11 mouse cellular contexts compared by ENCODE assay signal in the genomic region with DNA sequence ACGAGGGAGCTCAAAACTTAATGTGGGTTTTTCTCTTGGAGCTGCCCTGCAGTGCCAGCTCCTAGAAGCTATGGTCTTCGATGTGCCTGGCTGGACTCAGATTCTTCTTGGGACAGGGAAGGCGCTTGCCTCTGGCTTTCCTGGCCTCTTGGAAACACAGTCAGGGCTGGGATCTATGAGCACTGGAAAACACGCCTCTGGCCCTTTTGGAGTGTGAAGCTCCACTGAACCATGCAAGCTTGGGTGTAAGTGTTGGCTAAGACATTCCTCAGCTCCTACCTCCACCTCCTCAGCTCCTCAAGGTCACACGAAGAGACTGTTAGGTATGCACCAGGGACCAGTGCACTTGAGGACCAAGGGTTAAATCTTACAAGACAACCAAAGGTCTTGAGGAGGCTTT. TPM values are rescaled to one million over a fixed set of nuclear protein-coding genes. Genes with fewer than 3 reads are reported as not detected.
DNase-seq lines count a peak whose midpoint lies in the region; ATAC-seq and TF ChIP-seq lines count a peak whose summit lies in the region.
"Had no signal": no experiment of that assay in that cellular context is flagged by ENCODE, and none has a peak within 500 bp of the region (broad histone marks: within the 10 kb centered on the region; RNA-seq: fewer than 3 reads in every experiment).

No protein-coding gene starts in this region.

- no peak for ATAC-seq in forebrain, embryonic 12.5 days (ENCODE audit: low FRiP score)
- ATAC-seq in forebrain, embryonic 16.5 days: no peak
- no peak for ATAC-seq in midbrain, embryonic 11.5 days (ENCODE audit: low FRiP score)
- no peak for ATAC-seq in midbrain, postnatal 0 days (ENCODE audit: low FRiP score)
- ATAC-seq in stomach, embryonic 15.5 days (ENCODE audit: insufficient read depth, low FRiP score, low read depth): no peak
- ATAC-seq: activated CD4-positive, CD25-positive, alpha-beta regulatory T cell, adult 4 months had no signal

- H3K4me1 ChIP-seq in forebrain, embryonic 12.5 days: peaks cover 35% of the 10 kb centered on the region
- H3K4me1 ChIP-seq in forebrain, embryonic 16.5 days (replicated peaks; ENCODE audit: control insufficient read depth, insufficient read depth, low read length): peaks cover 33% of the 10 kb centered on the region
- peaks cover 10% of the 10 kb centered on the region; the same call in 1 of the 2 replicates for H3K4me1 ChIP-seq in midbrain, embryonic 11.5 days (ENCODE audit: control insufficient read depth, insufficient read depth, low read length)
- H3K4me1 ChIP-seq in midbrain, postnatal 0 days (ENCODE audit: insufficient read depth, low read length): peaks cover 12% of the 10 kb centered on the region; the same call in 1 of the 2 replicates
- peaks cover 24% of the 10 kb centered on the region for H3K4me1 ChIP-seq in stomach, embryonic 15.5 days

- no peak overlapping the region for H3K27ac ChIP-seq in forebrain, embryonic 12.5 days
- H3K27ac ChIP-seq in forebrain, embryonic 16.5 days (ENCODE audit: low read length): no peak overlapping the region
- no peak overlapping the region for H3K27ac ChIP-seq in midbrain, embryonic 11.5 days (ENCODE audit: low read depth, low read length)
- H3K27ac ChIP-seq in midbrain, postnatal 0 days (ENCODE audit: low read depth, low read length): no peak overlapping the region
- peak overlapping the region; percentile 73; the same call in 1 of the 2 replicates for H3K27ac ChIP-seq in stomach, embryonic 15.5 days

- 29% methylated on average over 5 of the region's 5 CpGs for WGBS in forebrain, embryonic 12.5 days
- WGBS in forebrain, embryonic 16.5 days: 37% methylated on average over 5 of the region's 5 CpGs
- 32% methylated on average over 5 of the region's 5 CpGs for WGBS in midbrain, embryonic 11.5 days
- 47% methylated on average over 5 of the region's 5 CpGs for WGBS in midbrain, postnatal 0 days
- WGBS in stomach, embryonic 15.5 days: 40% methylated on average over 5 of the region's 5 CpGs

- H3K9ac ChIP-seq in forebrain, embryonic 12.5 days: no peak overlapping the region
- H3K9ac ChIP-seq in forebrain, embryonic 16.5 days (replicated peaks; ENCODE audit: low read depth, low read length): no peak overlapping the region
- no peak overlapping the region for H3K9ac ChIP-seq in midbrain, embryonic 11.5 days (ENCODE audit: low read length)
- H3K9ac ChIP-seq in midbrain, postnatal 0 days (replicated peaks; ENCODE audit: low read length, poor library complexity, severe bottlenecking): no peak overlapping the region
- no peak overlapping the region for H3K9ac ChIP-seq in stomach, embryonic 15.5 days

- no peaks in the 10 kb centered on the region for H3K36me3 ChIP-seq in forebrain, embryonic 12.5 days (replicated peaks)
- no peaks in the 10 kb centered on the region for H3K36me3 ChIP-seq in forebrain, embryonic 16.5 days (ENCODE audit: control insufficient read depth, insufficient read depth)
- no peaks in the 10 kb centered on the region for H3K36me3 ChIP-seq in midbrain, embryonic 11.5 days (ENCODE audit: control insufficient read depth, insufficient read depth, low read length)
- H3K36me3 ChIP-seq in midbrain, postnatal 0 days (ENCODE audit: insufficient read depth, low read length): no peaks in the 10 kb centered on the region
- H3K36me3 ChIP-seq in stomach, embryonic 15.5 days: no peaks in the 10 kb centered on the region

- intact Hi-C loops in left cerebral cortex, postnatal 36 days (cut with DNase I): loop anchor here (5.0 to 10.0 kb wide), 6 partner anchors 42 to 510 kb away; a partner anchor contains a TSS

- H3K9me3 ChIP-seq in forebrain, embryonic 12.5 days: no peaks in the 10 kb centered on the region
- no peaks in the 10 kb centered on the region for H3K9me3 ChIP-seq in forebrain, embryonic 16.5 days (ENCODE audit: control insufficient read depth, low read length)
- no peaks in the 10 kb centered on the region for H3K9me3 ChIP-seq in midbrain, embryonic 11.5 days (ENCODE audit: control insufficient read depth, low read length)
- no peaks in the 10 kb centered on the region for H3K9me3 ChIP-seq in midbrain, postnatal 0 days (ENCODE audit: low read length)
- H3K9me3 ChIP-seq in stomach, embryonic 15.5 days: no peaks in the 10 kb centered on the region

- peak overlapping the region; percentile 87; the same call in 1 of the 2 replicates for H3K4me2 ChIP-seq in forebrain, embryonic 12.5 days
- H3K4me2 ChIP-seq in forebrain, embryonic 16.5 days (ENCODE audit: low read length): no peak overlapping the region
- H3K4me2 ChIP-seq in midbrain, embryonic 11.5 days: peak overlapping the region; percentile 82; the same call in 1 of the 2 replicates
- no peak overlapping the region for H3K4me2 ChIP-seq in midbrain, postnatal 0 days (ENCODE audit: low read depth, low read length, poor library complexity, severe bottlenecking)
- H3K4me2 ChIP-seq in stomach, embryonic 15.5 days: peak overlapping the region; percentile 95

- TF ChIP-seq CTCF in midbrain, postnatal 0 days (IDR thresholded peaks at IDR 0.05): no peak

- peak overlapping the region; percentile 46; the same call in 1 of the 2 replicates for H3K4me3 ChIP-seq in forebrain, embryonic 12.5 days (replicated peaks)
- no peak overlapping the region for H3K4me3 ChIP-seq in forebrain, embryonic 16.5 days (replicated peaks; ENCODE audit: low read length)
- no peak overlapping the region for H3K4me3 ChIP-seq in midbrain, embryonic 11.5 days (ENCODE audit: low read depth, low read length)
- no peak overlapping the region for H3K4me3 ChIP-seq in midbrain, postnatal 0 days (ENCODE audit: low read depth, low read length)
- peak overlapping the region; percentile 56 for H3K4me3 ChIP-seq in stomach, embryonic 15.5 days (replicated peaks)

- DNase-seq in midbrain, embryonic 11.5 days (ENCODE audit: low spot score, missing footprints): no peak
- DNase-seq in midbrain, postnatal 0 days (ENCODE audit: low spot score): no peak
- DNase-seq in kidney, postnatal 25 days: peak; percentile 59 to 82
- DNase-seq in left cerebral cortex, postnatal 36 days (ENCODE audit: low spot score in 2 of 2): no peak
- no peak for DNase-seq in cerebellum, adult 8-10 months

- H3K27me3 ChIP-seq in forebrain, embryonic 12.5 days: peaks cover 86% of the 10 kb centered on the region
- H3K27me3 ChIP-seq in forebrain, embryonic 16.5 days (replicated peaks; ENCODE audit: control insufficient read depth, insufficient read depth, low read length): peaks cover 57% of the 10 kb centered on the region
- peaks cover 59% of the 10 kb centered on the region for H3K27me3 ChIP-seq in midbrain, embryonic 11.5 days (ENCODE audit: control insufficient read depth, insufficient read depth, low read length)
- peaks cover 68% of the 10 kb centered on the region for H3K27me3 ChIP-seq in midbrain, postnatal 0 days (ENCODE audit: insufficient read depth, low read length)
- H3K27me3 ChIP-seq in stomach, embryonic 15.5 days (replicated peaks): peaks cover 20% of the 10 kb centered on the region

RNA-seq across cellular contexts. Expression of a gene that starts 5.2 kb away (rescaled TPM):
- not detected in 2 replicates for polyA plus RNA-seq in forebrain, embryonic 12.5 days (2016; fragmentation: Nextera tagmentation; extraction: Ambion mirVana)
- polyA plus RNA-seq in forebrain, embryonic 16.5 days (2015; fragmentation: Nextera tagmentation; extraction: Ambion mirVana): not detected in 2 replicates
- not detected in 2 replicates for polyA plus RNA-seq in midbrain, embryonic 11.5 days (2014; fragmentation: Nextera tagmentation; extraction: Ambion mirVana)
- total RNA-seq in midbrain, postnatal 0 days (2014; rRNA removed): not detected in 2 replicates
- polyA plus RNA-seq in midbrain, postnatal 0 days (2015; fragmentation: Nextera tagmentation; extraction: Ambion mirVana): not detected in 2 replicates
- polyA plus RNA-seq in stomach, embryonic 15.5 days (2015; fragmentation: Nextera tagmentation; extraction: Ambion mirVana): not detected in 2 replicates
- total RNA-seq in left cerebral cortex, postnatal 36 days (2021): not detected
- total RNA-seq: common myeloid progenitor, adult 5-6 weeks had no signal
- polyA plus RNA-seq: large intestine, adult 2 months had no signal

RNA-seq across cellular contexts. Expression of a gene that starts 12.6 kb away (rescaled TPM):
- polyA plus RNA-seq in forebrain, embryonic 12.5 days (2016; fragmentation: Nextera tagmentation; extraction: Ambion mirVana): 0.81 and 1.0 TPM in 2 replicates
- 0.47 and 0.68 TPM in 2 replicates for polyA plus RNA-seq in forebrain, embryonic 16.5 days (2015; fragmentation: Nextera tagmentation; extraction: Ambion mirVana)
- polyA plus RNA-seq in midbrain, embryonic 11.5 days (2014; fragmentation: Nextera tagmentation; extraction: Ambion mirVana): 0.32 and 0.79 TPM in 2 replicates
- total RNA-seq in midbrain, postnatal 0 days (2014; rRNA removed): 3.9 and 4.4 TPM in 2 replicates
- 0.32 and 0.42 TPM in 2 replicates for polyA plus RNA-seq in midbrain, postnatal 0 days (2015; fragmentation: Nextera tagmentation; extraction: Ambion mirVana)
- polyA plus RNA-seq in stomach, embryonic 15.5 days (2015; fragmentation: Nextera tagmentation; extraction: Ambion mirVana): 6.0 and 6.6 TPM in 2 replicates
- 1 to 10 TPM; 1.9 to 2.2 TPM for total RNA-seq in left cerebral cortex, postnatal 36 days (2021)

RNA-seq across cellular contexts. Expression of a gene that starts 41.3 kb away (rescaled TPM):
- 0.23 and 0.42 TPM in 2 replicates for polyA plus RNA-seq in forebrain, embryonic 12.5 days (2016; fragmentation: Nextera tagmentation; extraction: Ambion mirVana)
- polyA plus RNA-seq in forebrain, embryonic 16.5 days (2015; fragmentation: Nextera tagmentation; extraction: Ambion mirVana): 0.23 and 0.26 TPM in 2 replicates
- 0.04 and 0.19 TPM in 2 replicates for polyA plus RNA-seq in midbrain, embryonic 11.5 days (2014; fragmentation: Nextera tagmentation; extraction: Ambion mirVana)
- 0.05 and 0.27 TPM in 2 replicates for total RNA-seq in midbrain, postnatal 0 days (2014; rRNA removed)
- 0.20 and 0.37 TPM in 2 replicates for polyA plus RNA-seq in midbrain, postnatal 0 days (2015; fragmentation: Nextera tagmentation; extraction: Ambion mirVana)
- 0.28 and 0.30 TPM in 2 replicates for polyA plus RNA-seq in stomach, embryonic 15.5 days (2015; fragmentation: Nextera tagmentation; extraction: Ambion mirVana)
- total RNA-seq in left cerebral cortex, postnatal 36 days (2021): under 1 TPM; 0.17 to 0.25 TPM
- total RNA-seq: common myeloid progenitor, adult 5-6 weeks had no signal
- polyA plus RNA-seq: activated CD4-positive, CD25-positive, alpha-beta regulatory T cell, adult 4 months had no signal

Comparison
In these comparisons a context has a peak if more than half of its experiments do, and no peak if none do; other contexts are left out.
1. H3K4me2 ChIP-seq: peak in forebrain, embryonic 12.5 days (single experiment), midbrain, embryonic 11.5 days (single experiment) and stomach, embryonic 15.5 days (single experiment); none in forebrain, embryonic 16.5 days (single experiment) and midbrain, postnatal 0 days (single experiment).
2. H3K4me3 ChIP-seq: peak in forebrain, embryonic 12.5 days (single experiment) and stomach, embryonic 15.5 days (single experiment); none in forebrain, embryonic 16.5 days (single experiment), midbrain, embryonic 11.5 days (single experiment) and midbrain, postnatal 0 days (single experiment).
3. DNase-seq: peak in kidney, postnatal 25 days (2 of 2); none in midbrain, embryonic 11.5 days (single experiment), midbrain, postnatal 0 days (single experiment), left cerebral cortex, postnatal 36 days (0 of 2) and cerebellum, adult 8-10 months (single experiment).